Mouse (Mus musculus) heart, embryonic 11.5 days (tissue): ENCODE measurements at regions not wholly inside any gene's neighbourhood (a gene's known extent, or its start where the extent isn't known, plus 50 kb on each side); places are given as distances from the start of the nearest gene placed in this dataset.

ENCODE experiments used
- ATAC-seq: fragments of 200-750 bp; cut with Nextera tagmentation; replicated peaks from 2 replicates; pipeline ENCODE4 v1.8.0; 2017; ENCODE audit warnings: moderate library complexity; ENCODE audit not compliant: insufficient number of reproducible peaks, low FRiP score, low TSS enrichment
- H3K27ac ChIP-seq: fragments of 300-500 bp; sonication (generic); 2 replicates; pipeline ENCODE4 v1.5.1; 2014; ENCODE audit warnings: mild to moderate bottlenecking, low read depth, low read length
- H3K27me3 ChIP-seq: fragments of 300-500 bp; sonication (generic); 2 replicates; pipeline ENCODE4 v1.6.1; 2014; ENCODE audit warnings: mild to moderate bottlenecking, low read length, mixed read lengths; ENCODE audit not compliant: control insufficient read depth, insufficient read depth
- H3K36me3 ChIP-seq: fragments of 300-500 bp; sonication (generic); 2 replicates; pipeline ENCODE4 v1.6.1; 2014; ENCODE audit warnings: mild to moderate bottlenecking, low read length, moderate library complexity, mixed read lengths; ENCODE audit not compliant: control insufficient read depth, insufficient read depth
- H3K4me1 ChIP-seq: fragments of 300-500 bp; sonication (generic); 2 replicates; pipeline ENCODE4 v1.6.1; 2014; ENCODE audit warnings: low read length; ENCODE audit not compliant: control insufficient read depth, insufficient read depth
- H3K4me2 ChIP-seq: fragments of 300-500 bp; sonication (generic); 2 replicates; pipeline ENCODE4 v1.6.1; 2014; ENCODE audit warnings: mild to moderate bottlenecking, moderate library complexity
- H3K4me3 ChIP-seq: fragments of 300-500 bp; sonication (generic); 2 replicates; pipeline ENCODE4 v1.5.1; 2014; ENCODE audit warnings: low read depth, low read length
- H3K9ac ChIP-seq: fragments of 300-500 bp; sonication (generic); 2 replicates; pipeline ENCODE4 v1.6.1; 2014; ENCODE audit warnings: mild to moderate bottlenecking, low read depth, low read length, moderate library complexity
- H3K9me3 ChIP-seq: fragments of 300-500 bp; sonication (generic); replicated peaks from 2 replicates; pipeline ENCODE4 v1.6.1; 2016; ENCODE audit warnings: low read length; ENCODE audit not compliant: control insufficient read depth
- WGBS: fragments of 180-500 bp; shearing (Covaris S2); extraction: QIAGEN DNeasy Blood & Tissue Kit; methylation state at CpG from one replicate; pipeline ENCODE4 v1.1.7; 2014; ENCODE audit not compliant: insufficient replicate concordance; 5-methylcytosine and 5-hydroxymethylcytosine counted together

DNA sequence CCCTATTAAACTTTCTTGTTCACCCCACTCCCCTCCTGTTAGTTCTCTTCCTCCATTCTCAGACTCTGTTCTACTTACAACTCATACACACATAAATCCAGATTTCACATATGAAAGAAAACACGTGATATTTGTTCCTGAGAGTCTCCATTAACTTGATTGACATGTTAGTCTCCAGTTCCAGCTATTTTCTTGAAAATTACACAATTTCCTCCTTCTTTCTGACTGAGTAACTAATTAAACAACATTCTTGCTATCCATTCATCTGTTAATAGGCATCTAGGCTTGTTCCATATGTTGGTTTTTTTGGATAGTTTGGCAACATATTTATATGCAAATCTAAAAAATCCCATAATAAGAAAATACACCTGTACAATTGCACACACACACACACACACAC lies 161.7 kb upstream of the Nr2f1 start:
- no peaks in the 10 kb centered on the region for H3K36me3 ChIP-seq

GRCm38 (mm10) chr13:78348830-78349229 lies 149.3 kb upstream of the Nr2f1 start:
- Histone ChIP-seq H3K27me3 (no peaks in the 10 kb centered on the region), H3K4me2 (no peak overlapping the region), H3K4me1 (no peaks in the 10 kb centered on the region), H3K4me3 (no peak overlapping the region), H3K9ac (no peak overlapping the region), H3K27ac (no peak overlapping the region), H3K36me3 (no peaks in the 10 kb centered on the region), H3K9me3 (no peaks in the 10 kb centered on the region)
- no peak for ATAC-seq
- WGBS, result 51% methylated on average over 3 of the region's 3 CpGs

More for the DNA sequence above, 161.7 kb upstream of the Nr2f1 start:
- H3K4me3 ChIP-seq, result no peak overlapping the region
- ATAC-seq, result no peak
- no peak overlapping the region for H3K9ac ChIP-seq
- no peak overlapping the region for H3K27ac ChIP-seq
- H3K4me2 ChIP-seq, result no peak overlapping the region
- H3K27me3 ChIP-seq, result no peaks in the 10 kb centered on the region
- H3K9me3 ChIP-seq, result no peaks in the 10 kb centered on the region
- no peaks in the 10 kb centered on the region for H3K4me1 ChIP-seq
- 71% methylated on average over 1 of the region's 1 CpGs for WGBS

- no peaks in the 10 kb centered on the region for H3K4me1 ChIP-seq
- no peak for ATAC-seq
- H3K9me3 ChIP-seq, result no peaks in the 10 kb centered on the region
- no peak overlapping the region for H3K4me3 ChIP-seq
- 75% methylated on average over 4 of the region's 4 CpGs for WGBS
- no peaks in the 10 kb centered on the region for H3K27me3 ChIP-seq
- no peak overlapping the region for H3K27ac ChIP-seq
- no peak overlapping the region for H3K4me2 ChIP-seq
- no peak overlapping the region for H3K9ac ChIP-seq
- no peaks in the 10 kb centered on the region for H3K36me3 ChIP-seq
Observed at GRCm38 (mm10) chr13:78324443-78325206, 125.1 kb upstream of the Nr2f1 start.

- no peaks in the 10 kb centered on the region for H3K36me3 ChIP-seq
Observed at GRCm38 (mm10) chr13:78323183-78323582, 123.6 kb upstream of the Nr2f1 start.

DNA sequence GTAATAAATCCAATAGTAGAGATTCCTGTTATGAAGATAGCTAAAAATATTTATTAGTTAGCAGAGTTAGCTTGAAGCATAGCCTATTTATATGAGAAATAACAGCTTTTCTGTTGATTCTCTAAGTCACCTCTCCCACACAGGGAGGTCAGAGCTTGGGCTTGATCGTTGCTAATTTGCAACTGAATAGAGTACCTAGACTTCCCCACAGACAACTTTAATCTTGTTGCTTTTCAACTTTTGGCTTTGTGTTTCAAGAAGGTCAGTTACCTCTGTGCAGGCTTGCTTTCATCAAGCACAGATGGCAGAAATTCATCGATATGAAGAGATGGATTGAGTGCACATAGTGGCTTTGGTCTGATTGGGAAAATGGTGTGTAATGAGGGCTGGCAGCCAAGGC lies 118.9 kb upstream of the Nr2f1 start:
- Histone ChIP-seq H3K4me1 (no peaks in the 10 kb centered on the region), H3K9me3 (no peaks in the 10 kb centered on the region; the same call in 1 of the 2 replicates), H3K4me3 (no peak overlapping the region), H3K4me2 (no peak overlapping the region), H3K27ac (no peak overlapping the region), H3K36me3 (no peaks in the 10 kb centered on the region), H3K27me3 (no peaks in the 10 kb centered on the region), H3K9ac (no peak overlapping the region)
- 89% methylated on average over 2 of the region's 2 CpGs for WGBS
- no peak for ATAC-seq

More at GRCm38 (mm10) chr13:78323183-78323582, 123.6 kb upstream of the Nr2f1 start:
- Histone ChIP-seq H3K4me3 (no peak overlapping the region), H3K9ac (no peak overlapping the region), H3K27ac (no peak overlapping the region), H3K9me3 (no peaks in the 10 kb centered on the region; the same call in 1 of the 2 replicates), H3K4me2 (no peak overlapping the region), H3K27me3 (no peaks in the 10 kb centered on the region), H3K4me1 (no peaks in the 10 kb centered on the region)
- no peak for ATAC-seq
- WGBS, result 48% methylated on average over 1 of the region's 1 CpGs

DNA sequence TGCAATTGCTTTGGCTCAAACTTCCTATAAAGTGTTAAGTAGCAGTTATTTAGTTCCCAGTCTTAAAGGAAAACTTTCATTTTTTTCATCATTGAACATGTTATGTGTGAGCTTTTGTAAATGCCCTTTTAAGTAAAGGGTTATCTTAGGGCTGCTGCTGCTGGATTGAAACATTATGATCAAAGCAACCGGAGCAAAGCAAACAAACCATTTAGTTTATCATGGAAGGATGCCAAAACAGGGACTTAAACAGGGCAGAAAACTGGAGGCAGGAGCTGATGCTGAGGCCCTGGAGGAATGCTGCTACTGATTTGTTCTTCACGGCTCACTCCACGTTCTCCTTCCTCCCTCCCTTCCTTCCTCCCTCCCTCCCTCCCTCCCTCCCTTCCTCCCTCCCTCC lies 111.3 kb upstream of the Nr2f1 start:
- 34% methylated on average over 3 of the region's 3 CpGs for WGBS

More for the DNA sequence above, 111.3 kb upstream of the Nr2f1 start:
- Histone ChIP-seq H3K4me2 (no peak overlapping the region), H3K4me1 (no peaks in the 10 kb centered on the region), H3K4me3 (no peak overlapping the region), H3K9ac (no peak overlapping the region), H3K9me3 (no peaks in the 10 kb centered on the region), H3K36me3 (no peaks in the 10 kb centered on the region), H3K27me3 (no peaks in the 10 kb centered on the region), H3K27ac (no peak overlapping the region)
- ATAC-seq, result no peak
